Mouse (Mus musculus): ENCODE measurements around the gene Muc13.

Muc13 gene

DNA sequence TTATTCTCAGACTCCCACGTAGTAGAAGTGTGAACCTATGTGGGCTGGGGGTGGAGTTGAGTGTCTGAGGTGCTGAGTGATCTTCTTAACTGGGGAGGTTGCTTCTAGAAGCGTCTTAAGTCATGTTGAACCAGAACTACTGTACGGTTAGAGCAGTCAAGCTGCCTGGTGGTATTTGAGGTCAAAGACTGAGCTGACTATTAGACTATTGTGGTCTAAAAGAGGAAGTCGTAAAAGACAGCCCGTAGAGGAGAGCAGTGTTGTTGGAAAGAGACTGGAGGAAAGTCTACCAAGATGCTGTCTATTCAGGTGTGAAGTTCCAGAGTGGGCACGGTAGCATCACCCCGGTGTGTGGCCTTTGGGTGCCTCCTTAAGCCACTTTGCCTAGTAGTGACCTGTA lies 24.0 kb upstream of the Muc13 start:
- DNase-seq (ENCODE audit: low read depth): no peak

- DNase-seq (ENCODE audit: low read depth): no peak
Measured at GRCm38 (mm10) chr16:33770778-33771454, 22.9 kb upstream of the Muc13 start.

DNA sequence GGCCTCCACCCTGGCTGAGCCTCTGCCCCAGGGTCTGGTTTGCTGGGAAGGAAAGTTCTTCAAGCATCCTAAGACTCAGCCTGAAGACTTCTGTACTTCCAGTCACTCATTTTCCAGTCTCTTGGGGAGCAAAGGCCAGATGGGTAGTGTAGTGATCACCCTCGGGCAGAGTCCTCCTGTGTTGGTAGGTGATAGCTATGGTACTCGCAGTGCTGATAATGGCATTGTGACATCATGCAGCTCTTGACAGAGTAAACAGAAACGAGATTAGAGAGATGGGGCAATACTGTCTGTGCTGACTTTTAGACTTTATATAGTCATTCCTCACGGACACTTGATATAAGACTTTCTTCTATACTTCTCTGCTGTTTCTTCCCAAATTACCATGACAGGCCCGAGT lies 21.0 kb upstream of the Muc13 start:
- no peak for DNase-seq (ENCODE audit: low read depth)

- DNase-seq (ENCODE audit: low read depth): no peak
Measured at GRCm38 (mm10) chr16:33774972-33775371, 18.9 kb upstream of the Muc13 start.

GRCm38 (mm10) chr16:33775733-33776335 lies 18.0 kb upstream of the Muc13 start:
- DNase-seq (ENCODE audit: low read depth): no peak

- DNase-seq (ENCODE audit: low read depth): no peak
Measured at GRCm38 (mm10) chr16:33776766-33777529, 16.9 kb upstream of the Muc13 start.

GRCm38 (mm10) chr16:33777607-33778006 lies 16.2 kb upstream of the Muc13 start:
- no peak for DNase-seq (ENCODE audit: low read depth)

GRCm38 (mm10) chr16:33781789-33782728 lies 11.8 kb upstream of the Muc13 start:
- no peak for DNase-seq (ENCODE audit: low read depth)

DNA sequence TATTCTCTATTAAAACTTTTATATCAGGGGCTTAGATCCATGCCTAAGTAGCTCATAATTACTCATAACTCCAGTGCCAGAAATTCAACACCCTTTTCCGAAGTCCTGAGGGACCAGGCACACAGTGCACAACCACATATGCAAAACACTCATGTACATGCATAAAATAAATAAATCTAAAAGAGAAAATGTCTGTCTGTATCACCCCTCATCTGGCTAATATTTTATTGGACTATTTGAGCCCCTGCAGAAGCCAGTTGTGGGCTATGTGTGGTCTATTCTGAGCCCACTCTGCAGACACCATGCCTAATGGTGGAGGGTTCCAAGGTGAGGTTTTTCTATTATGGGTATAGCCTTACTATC lies 11.1 kb upstream of the Muc13 start:
- no peak for DNase-seq (ENCODE audit: low read depth)

DNA sequence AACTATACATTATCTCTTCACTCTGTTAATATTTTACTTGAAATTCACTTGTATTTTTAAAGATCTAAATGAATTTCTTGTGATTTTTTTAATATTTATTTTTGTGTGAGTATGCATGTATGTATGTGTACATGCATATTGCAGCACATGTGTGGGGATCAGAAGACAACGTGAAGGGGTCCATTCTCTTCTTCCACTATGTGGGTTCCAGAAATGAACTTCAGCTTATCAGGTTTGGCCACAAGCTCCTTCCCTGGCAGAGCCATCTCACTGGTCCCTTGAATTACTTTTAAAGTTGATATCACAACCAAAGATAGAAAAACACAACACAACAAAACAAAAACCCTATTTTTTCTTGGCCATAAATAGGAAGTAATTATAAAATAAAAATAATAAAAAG lies 9.3 kb upstream of the Muc13 start:
- DNase-seq (ENCODE audit: low read depth): no peak

DNA sequence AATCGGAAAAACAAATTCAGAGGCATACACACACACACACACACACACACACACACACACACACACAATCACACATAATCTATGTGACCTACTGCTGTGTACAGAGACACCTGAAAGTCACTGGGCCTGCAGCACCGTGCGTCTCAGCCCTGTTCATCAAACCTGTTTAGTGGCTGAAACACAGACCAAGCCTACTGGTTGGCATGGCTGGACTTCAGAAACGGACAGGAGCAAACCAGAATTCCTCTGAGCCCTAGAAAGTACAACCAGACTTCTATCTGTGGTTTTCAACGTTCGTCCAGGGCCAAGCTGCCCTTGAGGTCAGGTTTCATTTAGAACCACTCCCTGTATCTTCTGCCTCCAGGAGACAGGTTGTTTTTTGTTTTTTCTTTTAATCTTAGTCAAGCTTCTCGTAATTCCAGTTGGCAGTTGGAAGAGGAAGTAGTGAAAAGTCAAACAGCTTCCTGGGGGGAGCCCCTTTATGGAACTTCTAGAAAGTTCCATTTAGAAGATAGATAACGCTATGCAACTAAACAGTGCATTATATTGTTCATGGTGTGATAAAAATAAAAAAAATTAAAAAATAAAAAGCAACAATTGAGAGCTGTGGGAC lies 8.6 kb upstream of the Muc13 start:
- DNase-seq (ENCODE audit: low read depth): no peak

GRCm38 (mm10) chr16:33786657-33787390 lies 7.0 kb upstream of the Muc13 start:
- DNase-seq (ENCODE audit: low read depth): no peak

DNA sequence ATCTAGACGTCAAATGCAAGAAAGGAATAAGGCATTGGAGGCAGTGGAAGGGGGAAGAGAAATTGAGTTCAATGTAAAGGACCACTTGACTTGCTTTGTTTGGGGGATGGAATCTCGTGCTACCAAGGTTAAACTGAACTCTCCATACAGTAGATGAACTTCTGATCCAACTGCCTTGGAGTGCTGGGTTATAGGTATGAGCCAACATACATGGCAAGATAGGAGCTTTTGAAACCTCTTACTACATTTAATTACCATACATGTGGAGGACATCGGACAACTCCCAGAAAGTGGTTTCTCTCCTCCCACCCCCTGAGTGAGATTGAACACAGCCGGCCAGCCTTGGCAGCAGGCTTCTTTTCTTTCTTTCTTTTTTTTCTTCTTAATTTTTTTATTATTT lies 1.3 kb downstream of the Muc13 start:
- no peak for DNase-seq (ENCODE audit: low read depth)

DNA sequence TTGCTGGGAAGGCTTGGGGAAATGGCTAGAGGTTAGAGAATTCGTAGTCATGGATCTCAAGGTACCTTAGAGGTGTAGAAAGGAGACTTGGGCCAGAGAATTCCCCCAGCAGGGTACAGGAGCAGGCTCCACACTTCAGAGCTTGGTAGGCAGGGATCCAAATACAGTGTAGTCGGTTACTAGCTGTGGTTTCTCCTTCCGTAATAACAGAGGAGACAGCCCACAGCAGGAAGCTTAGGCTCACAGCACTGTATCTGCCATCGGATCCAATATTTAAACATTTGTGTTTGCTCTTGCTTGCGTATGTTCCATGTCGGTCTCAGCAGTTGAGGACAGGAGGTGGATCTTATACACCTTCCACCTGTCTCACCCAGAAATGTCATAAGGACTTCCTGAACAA lies 2.0 kb downstream of the Muc13 start:
- DNase-seq (ENCODE audit: low read depth): no peak

- DNase-seq (ENCODE audit: low read depth): no peak
Measured at GRCm38 (mm10) chr16:33796756-33797155, 2.9 kb downstream of the Muc13 start.

DNA sequence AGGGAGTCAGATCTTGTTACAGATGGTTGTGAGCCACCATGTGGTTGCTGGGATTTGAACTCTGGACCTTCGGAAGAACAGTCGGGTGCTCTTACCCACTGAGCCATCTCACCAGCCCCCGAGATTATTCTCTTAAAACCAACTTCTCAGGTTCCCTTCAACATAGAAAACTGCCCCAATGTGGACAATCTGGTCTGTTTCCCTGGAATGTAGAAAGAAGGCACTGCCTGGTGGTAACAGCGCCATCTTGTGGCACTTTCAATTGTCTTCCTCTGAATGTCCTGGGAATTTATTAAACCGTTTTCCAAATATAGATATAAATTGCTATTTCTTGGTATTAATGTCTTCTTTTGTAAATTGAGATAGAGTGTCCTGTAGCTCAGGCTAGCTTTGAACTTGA lies 4.0 kb downstream of the Muc13 start:
- no peak for DNase-seq (ENCODE audit: low read depth)

DNA sequence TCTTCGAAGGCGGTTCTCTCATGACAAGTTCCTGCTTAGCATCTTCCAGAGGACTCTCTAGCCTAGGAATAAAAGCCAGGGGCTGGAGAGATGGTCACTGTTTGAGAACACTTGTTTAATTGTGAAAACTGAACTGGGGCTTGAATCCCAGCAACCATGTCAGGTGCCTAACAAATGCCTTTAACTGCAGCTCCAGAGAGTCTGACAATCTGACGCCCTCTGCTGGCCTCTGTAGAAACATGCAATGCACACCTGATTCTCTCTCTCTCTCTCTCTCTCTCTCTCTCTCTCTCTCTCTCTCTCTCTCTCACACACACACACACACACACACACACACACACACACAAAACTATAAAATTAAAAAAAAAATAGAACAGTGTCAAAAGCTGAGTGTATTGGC lies 16.2 kb downstream of the Muc13 start:
- no peak for DNase-seq (ENCODE audit: low read depth)

GRCm38 (mm10) chr16:33818413-33819165 lies 24.8 kb downstream of the Muc13 start:
- no peak for DNase-seq (ENCODE audit: low read depth)

- DNase-seq (ENCODE audit: low read depth): peak; percentile 63
Measured at GRCm38 (mm10) chr16:33820269-33821178, 26.7 kb downstream of the Muc13 start.

All from fibroblast of lung, adult 2 months (primary cell).